Mouse (Mus musculus) mesoderm, embryonic 11.5 days (tissue): Measurements from ENCODE around the gene Cd59a.
"Not testable (repeated sequence)": the region's sequence is repeated elsewhere in the genome, so short reads cannot be mapped to it uniquely, and the experiment has no call there.

ENCODE experiments used
- DNase-seq: peaks from one replicate; pipeline ENCODE4 v3.0.0-alpha.2; 2012; ENCODE audit warnings: low read depth, low spot score

Gene Cd59a

DNA sequence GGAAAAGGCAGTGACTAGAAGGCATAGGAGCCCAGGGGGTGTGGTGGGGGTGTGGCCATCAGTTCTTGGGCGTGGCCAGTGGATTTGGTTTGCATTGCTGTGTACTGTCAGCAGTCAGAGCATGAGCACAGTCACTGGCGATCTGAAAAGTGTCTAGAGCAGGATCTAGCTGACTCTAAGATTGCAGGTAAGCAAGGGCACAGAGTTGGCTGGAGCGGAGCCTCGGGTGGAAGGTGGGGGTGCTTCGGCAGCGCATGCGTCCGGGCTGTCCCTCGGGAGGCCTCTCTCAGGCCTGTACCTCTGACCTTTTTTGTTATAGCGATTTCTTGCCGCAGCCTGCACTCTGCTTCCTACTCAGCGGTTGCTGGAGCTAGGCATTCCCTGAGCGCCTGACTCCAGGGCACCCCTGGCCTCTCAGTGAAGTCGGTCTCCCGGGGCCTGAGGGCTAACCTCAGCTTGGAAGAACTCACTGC is at the start of gene Cd59a:
Gene Cd59a (plus strand): TSS at position 61 of the 473 bp plus-strand sequence.
- DNase-seq, result peak; percentile 77

DNA sequence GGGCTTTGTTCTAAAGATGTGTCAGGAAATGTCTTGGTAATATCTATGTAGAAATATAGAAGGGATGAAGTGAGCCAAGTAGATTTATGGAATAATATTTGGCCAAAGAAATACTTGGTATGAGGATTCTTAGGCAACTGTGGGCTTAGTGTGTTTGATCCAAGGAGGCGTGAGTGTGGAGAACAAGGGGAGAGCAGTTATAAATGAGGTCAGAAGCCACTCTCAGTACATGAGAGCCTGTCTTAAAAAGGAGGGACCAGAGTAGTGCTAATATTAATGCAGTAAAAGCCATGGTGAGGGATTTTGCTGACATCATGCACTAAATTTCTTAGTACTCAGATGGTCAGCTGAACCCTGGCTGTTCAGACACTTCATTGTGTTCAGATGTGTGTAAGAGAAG is 37.2 kb upstream of the Cd59a start:
- no peak for DNase-seq

GRCm38 (mm10) chr2:104058954-104059353 is 36.6 kb upstream of the Cd59a start:
- DNase-seq, result no peak

DNA sequence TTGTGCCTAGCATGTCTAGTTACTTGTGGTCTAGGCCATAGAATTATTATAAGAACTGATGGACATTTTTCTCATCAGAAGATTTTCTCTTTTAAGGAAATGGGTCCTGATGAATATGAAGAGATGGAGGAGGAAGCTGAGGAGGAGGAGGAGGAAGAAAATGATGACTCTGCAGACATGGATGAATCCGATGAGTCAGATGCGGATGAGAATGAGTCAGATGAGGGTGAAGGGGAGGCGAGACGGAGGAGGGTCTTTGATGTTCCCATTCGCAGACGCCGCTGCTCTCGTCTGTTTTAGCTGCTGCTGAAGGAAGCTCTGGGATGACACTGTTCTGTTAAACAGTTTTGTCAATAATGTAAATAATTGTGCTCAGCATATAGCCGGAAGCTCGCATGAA is 35.8 kb upstream of the Cd59a start:
- no peak for DNase-seq

GRCm38 (mm10) chr2:104060996-104061395 is 34.6 kb upstream of the Cd59a start:
- no peak for DNase-seq

DNA sequence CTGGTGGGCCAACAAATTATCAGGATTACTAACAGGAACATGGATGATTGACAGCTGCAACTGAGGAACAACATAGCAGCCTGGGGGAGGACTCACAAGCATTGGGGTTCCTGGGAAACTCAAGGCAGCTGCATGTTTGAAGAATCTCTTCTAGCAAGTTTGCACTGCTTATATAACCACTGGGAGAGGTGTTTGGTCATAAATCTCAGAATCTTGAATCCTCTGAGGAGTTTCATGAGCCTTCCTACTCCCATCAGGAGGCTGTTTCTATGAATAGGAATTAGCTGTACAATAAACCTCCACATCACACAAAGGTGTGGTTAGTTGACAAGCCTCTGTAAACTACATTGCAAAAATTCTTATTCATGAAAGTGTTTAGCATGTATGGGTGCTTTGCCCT is 32.9 kb upstream of the Cd59a start:
- no peak for DNase-seq

- DNase-seq, result no peak
These were observed 31.4 kb upstream of the Cd59a start for GRCm38 (mm10) chr2:104064152-104064551.

DNA sequence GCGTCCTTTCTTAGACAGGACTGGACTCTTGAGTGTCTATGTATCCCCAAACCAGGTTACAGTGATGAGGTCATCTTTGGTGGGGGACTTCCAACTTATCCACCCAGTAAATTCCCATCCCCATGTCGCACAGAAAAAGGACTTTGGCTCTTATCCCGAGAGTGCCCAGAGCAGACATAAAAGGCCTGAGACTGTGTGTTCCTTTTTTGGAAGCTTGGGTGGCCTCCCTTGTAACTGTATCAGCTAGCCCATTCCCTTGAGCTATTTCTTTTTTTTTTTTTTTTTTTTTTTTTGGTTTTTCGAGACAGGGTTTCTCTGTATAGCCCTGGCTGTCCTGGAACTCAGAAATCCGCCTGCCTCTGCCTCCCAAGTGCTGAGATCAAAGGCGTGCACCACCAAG is 30.1 kb upstream of the Cd59a start, which contains the start of gene Gm10912:
Gene Gm10912 (plus strand): TSS at position 301 of the 400 bp plus-strand sequence.
- DNase-seq, result not testable (repeated sequence)

DNA sequence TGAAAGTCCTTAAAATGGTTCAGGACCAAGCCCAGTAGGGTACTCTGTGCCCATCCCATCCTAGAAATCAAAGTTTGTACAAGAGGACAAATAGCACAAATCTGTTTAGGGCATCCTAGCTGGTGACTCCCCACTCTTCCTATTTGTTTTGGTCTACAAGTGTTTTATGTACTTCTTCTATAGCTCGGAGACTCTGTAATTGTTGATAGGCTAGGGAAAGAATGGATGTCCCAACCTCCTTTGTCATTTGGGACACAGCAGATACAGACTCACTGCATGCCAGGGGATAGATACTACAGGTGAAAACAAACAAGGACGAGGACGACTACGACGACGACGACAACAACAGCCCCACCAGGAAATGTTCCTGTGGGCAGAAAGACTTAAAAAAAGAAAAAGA is 27.2 kb upstream of the Cd59a start, which contains the start of gene Gm10799:
Gene Gm10799 (minus strand): TSS at position 101 of the 400 bp plus-strand sequence.
- not testable (repeated sequence) for DNase-seq

DNA sequence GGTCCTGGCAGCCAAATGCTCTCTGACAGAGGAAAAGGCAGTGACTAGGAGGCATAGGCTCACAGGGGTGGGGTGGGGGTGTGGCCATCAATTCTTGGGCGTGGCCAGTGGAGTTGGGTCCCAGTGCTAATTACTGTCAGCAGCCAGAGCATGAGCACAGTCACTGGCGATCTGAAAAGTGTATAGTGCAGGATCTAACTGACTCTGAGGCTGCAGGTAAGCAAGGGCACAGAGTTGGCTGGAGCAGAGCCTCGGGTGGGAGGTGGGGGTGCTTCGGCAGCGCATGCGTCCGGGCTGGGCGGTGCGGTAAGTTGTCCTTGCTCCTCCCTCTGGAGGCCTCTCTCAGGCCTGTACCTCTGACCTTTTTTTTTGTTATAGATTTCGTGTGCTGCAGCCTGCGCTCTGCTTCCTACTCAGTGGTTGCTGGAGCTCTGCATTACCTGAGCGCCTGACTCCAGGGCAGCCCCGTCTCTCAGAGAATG is 25.9 kb upstream of the Cd59a start, which contains the start of gene Cd59b:
Gene Cd59b (plus strand): TSS at position 146 of the 482 bp plus-strand sequence.
- DNase-seq, result peak; percentile 45

DNA sequence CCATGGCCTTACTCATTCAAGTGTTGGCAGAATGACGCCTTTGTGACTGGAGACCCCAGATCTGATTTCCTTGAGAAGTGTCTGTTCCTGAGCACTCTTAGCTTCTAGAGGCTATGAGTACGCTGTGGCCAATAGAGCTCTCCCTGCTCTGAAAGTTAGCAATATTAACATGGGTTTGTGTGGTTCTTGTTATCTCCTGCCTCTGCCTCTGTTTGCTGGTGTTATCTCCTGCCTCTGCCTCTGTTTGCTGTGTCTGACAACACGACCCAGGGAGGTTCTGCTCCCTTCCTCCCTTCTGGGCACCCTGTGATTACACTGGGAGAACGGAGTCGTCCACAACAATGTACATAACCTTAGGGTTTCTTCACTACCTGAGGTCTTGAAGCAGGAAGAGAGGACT is 17.3 kb upstream of the Cd59a start:
- DNase-seq, result not testable (repeated sequence)

GRCm38 (mm10) chr2:104081436-104082050 is 14.1 kb upstream of the Cd59a start:
- not testable (repeated sequence) for DNase-seq

DNA sequence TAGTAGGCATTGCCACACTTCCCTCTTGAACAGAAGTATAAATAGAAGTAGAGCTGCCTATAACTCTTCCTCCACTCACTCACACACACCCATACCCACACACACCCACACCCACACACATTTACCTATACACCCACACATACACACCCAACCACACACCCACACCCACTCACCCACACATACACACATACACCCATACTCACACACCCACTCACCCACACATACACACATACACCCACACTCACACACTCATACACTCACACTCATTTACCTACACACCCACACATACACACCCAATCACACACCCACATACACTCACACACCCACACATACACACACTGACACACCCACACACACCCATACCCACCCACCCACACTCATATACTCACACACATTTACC is 13.1 kb upstream of the Cd59a start:
- DNase-seq, result no peak

DNA sequence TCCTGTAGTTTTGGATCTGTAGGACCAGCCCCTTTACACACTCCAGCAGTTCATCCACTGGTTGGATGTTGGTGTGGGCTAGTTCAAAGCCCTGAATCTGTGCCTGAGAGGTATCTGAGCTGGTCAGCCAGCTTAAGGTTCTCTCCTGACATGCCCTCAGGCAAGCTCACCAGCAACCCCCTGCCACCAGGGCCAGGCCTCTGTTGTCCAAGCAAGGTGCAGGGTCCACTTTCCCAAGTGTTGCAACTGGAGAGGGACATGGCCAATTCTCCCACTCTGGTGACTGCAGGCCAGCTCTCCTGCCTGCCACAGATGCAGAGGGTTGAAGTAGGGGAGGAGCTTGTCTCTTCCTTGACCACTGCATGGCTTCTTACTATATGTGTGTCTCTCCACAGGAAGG is 11.6 kb upstream of the Cd59a start:
- DNase-seq, result not testable (repeated sequence)

DNA sequence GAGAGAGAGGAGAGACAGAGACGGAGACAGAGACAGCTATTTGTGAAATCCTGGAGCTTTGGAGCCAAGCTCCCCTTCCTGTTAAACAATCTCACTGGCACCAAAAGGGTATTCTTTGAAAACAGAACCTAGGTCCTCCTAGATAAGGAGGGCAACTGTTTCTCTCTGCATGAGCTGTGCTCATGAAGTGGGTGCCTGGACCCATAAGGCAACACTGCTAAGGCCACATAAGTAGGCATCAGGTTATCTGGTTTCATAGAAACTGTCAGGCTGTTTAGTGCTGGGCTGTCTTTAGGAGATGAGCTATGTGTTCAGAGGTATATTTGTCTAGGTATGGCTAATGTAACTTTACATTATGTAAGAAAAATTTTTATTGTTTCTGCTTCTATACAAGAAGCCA is 8.0 kb upstream of the Cd59a start:
- not testable (repeated sequence) for DNase-seq

DNA sequence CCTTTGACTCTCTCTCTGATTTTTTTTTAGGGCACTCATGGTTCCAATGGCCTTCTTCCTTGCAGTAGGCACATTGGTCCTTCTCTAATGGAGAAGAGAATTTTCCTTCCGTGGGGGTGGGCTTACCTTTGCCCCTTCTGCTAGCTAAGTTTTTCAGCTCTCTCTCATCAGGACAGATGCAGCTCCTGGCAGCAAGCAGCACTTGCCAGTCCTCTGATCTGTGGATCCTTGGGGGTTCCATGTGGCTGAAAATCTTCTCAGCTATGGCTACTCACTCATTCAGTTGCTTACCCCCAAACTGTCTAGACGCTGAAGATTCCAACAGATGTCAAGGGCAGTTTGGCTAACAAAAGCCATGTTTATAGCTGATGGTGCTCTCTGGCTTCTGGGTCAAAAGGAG is 2.3 kb upstream of the Cd59a start:
- no peak for DNase-seq

GRCm38 (mm10) chr2:104096256-104096655 is 655 bp downstream of the Cd59a start:
- no peak for DNase-seq

DNA sequence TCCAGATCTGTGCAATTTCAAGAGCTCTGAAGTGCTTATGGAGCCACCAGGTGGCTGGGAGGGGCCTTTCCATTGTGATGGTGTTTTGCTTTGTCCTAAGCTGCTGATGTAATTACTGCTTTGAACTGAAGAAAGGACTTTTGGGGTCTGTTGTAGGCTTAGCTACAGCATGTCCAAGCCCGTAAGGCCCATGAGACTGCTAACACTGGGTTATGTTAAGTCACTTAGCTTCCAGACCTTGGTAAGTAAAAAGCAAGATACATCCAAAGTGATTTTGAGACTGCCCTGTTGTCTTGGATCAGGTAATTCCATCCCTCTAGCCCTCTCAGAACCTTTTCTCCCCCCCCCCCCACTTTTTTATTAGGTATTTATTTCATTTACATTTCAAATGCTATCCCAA is 1.2 kb downstream of the Cd59a start:
- DNase-seq, result not testable (repeated sequence)

DNA sequence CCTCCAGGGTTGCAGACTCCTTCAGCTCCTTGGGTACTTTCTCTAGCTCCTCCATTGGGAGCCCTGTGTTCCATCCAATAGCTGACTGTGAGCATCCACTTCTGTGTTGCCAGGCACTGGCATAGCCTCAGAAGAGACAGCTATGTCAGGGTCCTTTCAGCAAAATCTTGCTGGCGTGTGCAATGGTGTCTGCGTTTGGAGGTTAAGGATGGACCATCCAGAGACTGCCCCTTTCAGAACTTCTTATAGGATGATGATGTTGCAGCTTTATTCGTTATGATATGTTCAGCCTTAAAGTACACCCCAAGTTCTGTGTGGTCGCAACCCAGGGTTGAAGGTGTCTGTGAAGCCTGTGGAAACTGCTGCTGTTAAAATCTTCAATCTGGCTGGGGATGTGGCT is 1.8 kb downstream of the Cd59a start:
- not testable (repeated sequence) for DNase-seq

DNA sequence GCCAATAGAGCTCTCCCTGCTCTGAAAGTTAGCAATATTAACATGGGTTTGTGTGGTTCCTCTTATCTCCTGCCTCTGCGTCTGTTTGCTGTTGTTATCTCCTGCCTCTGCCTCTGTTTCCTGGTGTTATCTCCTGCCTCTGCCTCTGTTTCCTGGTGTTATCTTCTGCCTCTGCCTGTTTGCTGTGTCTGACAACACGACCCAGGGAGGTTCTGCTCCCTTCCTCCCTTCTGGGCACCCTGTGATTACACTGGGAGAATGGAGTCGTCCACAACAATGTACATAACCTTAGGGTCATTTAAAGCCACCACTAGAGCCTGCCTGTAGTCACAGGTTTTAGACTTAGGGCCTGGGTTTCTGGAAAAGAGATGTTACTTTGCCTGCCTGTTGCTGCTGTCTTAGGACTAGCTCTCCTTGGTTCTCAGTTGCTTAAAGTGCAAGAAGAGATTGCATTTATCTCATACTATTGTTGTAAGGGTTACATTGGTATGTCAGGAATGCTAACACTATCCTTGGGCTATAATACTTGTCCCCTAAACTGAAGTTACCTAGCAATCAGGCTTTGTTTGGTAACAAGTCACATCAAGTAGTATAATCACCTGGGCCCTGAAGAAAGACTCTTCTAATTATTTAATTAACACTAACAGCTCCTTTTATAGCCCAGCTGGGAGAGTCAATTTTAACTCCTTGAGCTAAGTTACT is 3.1 kb downstream of the Cd59a start:
- DNase-seq, result no peak

GRCm38 (mm10) chr2:104099231-104099585 is 3.6 kb downstream of the Cd59a start:
- no peak for DNase-seq

- DNase-seq, result no peak
These were observed 4.3 kb downstream of the Cd59a start for GRCm38 (mm10) chr2:104099946-104100345.

DNA sequence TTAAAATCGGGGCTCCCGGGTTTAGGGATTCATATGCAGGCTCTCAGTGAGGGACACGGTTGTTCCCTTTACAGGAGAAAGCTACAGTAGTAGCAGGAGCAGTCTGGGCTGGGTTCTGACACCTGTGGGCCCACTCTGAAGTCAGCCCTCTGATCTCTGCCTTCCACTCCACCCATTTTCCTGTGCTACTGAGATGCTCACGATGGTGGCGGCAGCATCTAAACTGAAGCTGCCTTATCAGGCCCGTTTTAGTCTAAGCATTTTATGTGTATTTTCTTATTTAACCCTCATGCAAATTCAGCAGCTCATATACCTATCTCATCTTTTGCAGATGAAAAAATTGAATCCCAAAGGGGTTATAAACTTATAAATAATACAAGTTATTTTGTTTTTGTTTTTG is 9.2 kb downstream of the Cd59a start:
- DNase-seq, result no peak
